Mouse (Mus musculus): ENCODE data around the gene Scfd2. TPM values are rescaled to one million over a fixed set of nuclear protein-coding genes. Genes with fewer than 3 reads are reported as not detected.

Scfd2 gene
- polyA plus RNA-seq, 1 experiment from 2014 or later: 14.4 TPM

GRCm38 (mm10) chr5:74250947-74251346 is 280.6 kb downstream of the Scfd2 start:
- Histone ChIP-seq H3K27me3 (ENCODE audit: control insufficient read depth, insufficient read depth, low read length) (no peaks in the 10 kb centered on the region), H3K4me3 (ENCODE audit: control insufficient read depth in 1 of 2, insufficient read depth in 1 of 2, low read depth in 1 of 2, low read length in 2 of 2) (no peak overlapping the region), H3K27ac (replicated peaks in 1 of 2; ENCODE audit: control insufficient read depth in 1 of 2, insufficient read depth in 1 of 2, low read depth in 2 of 2, low read length in 2 of 2) (no peak overlapping the region), H3K4me1 (ENCODE audit: control insufficient read depth in 2 of 2, insufficient read depth in 2 of 2, low read length in 2 of 2) (peaks cover 13 to 32% of the 10 kb centered on the region in 2 experiments), H3K36me3 (ENCODE audit: control insufficient read depth, insufficient read depth, low read length) (no peaks in the 10 kb centered on the region), H3K9ac (ENCODE audit: low read length) (no peak overlapping the region), H3K9me3 (ENCODE audit: control insufficient read depth, low read length) (no peaks in the 10 kb centered on the region), H3K4me2 (ENCODE audit: low read length) (no peak overlapping the region)
- no peak for ATAC-seq (ENCODE audit: insufficient number of reproducible peaks, insufficient read depth, low FRiP score, low read depth)
- 89% methylated on average over 2 of the region's 2 CpGs for WGBS

GRCm38 (mm10) chr5:74250308-74250707 is 281.3 kb downstream of the Scfd2 start:
- Histone ChIP-seq H3K4me1 (ENCODE audit: control insufficient read depth in 2 of 2, insufficient read depth in 2 of 2, low read length in 2 of 2) (peaks cover 17 to 36% of the 10 kb centered on the region in 2 experiments), H3K27ac (replicated peaks in 1 of 2; ENCODE audit: control insufficient read depth in 1 of 2, insufficient read depth in 1 of 2, low read depth in 2 of 2, low read length in 2 of 2) (no peak overlapping the region), H3K27me3 (ENCODE audit: control insufficient read depth, insufficient read depth, low read length) (no peaks in the 10 kb centered on the region), H3K4me3 (ENCODE audit: control insufficient read depth in 1 of 2, insufficient read depth in 1 of 2, low read depth in 1 of 2, low read length in 2 of 2) (no peak overlapping the region), H3K9me3 (ENCODE audit: control insufficient read depth, low read length) (no peaks in the 10 kb centered on the region), H3K36me3 (ENCODE audit: control insufficient read depth, insufficient read depth, low read length) (no peaks in the 10 kb centered on the region), H3K4me2 (ENCODE audit: low read length) (no peak overlapping the region), H3K9ac (ENCODE audit: low read length) (no peak overlapping the region)
- ATAC-seq (ENCODE audit: insufficient number of reproducible peaks, insufficient read depth, low FRiP score, low read depth): no peak
- WGBS: 67% methylated on average over 7 of the region's 7 CpGs

GRCm38 (mm10) chr5:74249794-74250193 is 281.8 kb downstream of the Scfd2 start:
- Histone ChIP-seq H3K4me2 (ENCODE audit: low read length) (no peak overlapping the region), H3K9me3 (ENCODE audit: control insufficient read depth, low read length) (no peaks in the 10 kb centered on the region), H3K9ac (ENCODE audit: low read length) (no peak overlapping the region), H3K36me3 (ENCODE audit: control insufficient read depth, insufficient read depth, low read length) (no peaks in the 10 kb centered on the region), H3K27ac (replicated peaks in 1 of 2; ENCODE audit: control insufficient read depth in 1 of 2, insufficient read depth in 1 of 2, low read depth in 2 of 2, low read length in 2 of 2) (no peak overlapping the region), H3K27me3 (ENCODE audit: control insufficient read depth, insufficient read depth, low read length) (no peaks in the 10 kb centered on the region), H3K4me3 (ENCODE audit: control insufficient read depth in 1 of 2, insufficient read depth in 1 of 2, low read depth in 1 of 2, low read length in 2 of 2) (no peak overlapping the region), H3K4me1 (ENCODE audit: control insufficient read depth in 2 of 2, insufficient read depth in 2 of 2, low read length in 2 of 2) (peaks cover 18 to 41% of the 10 kb centered on the region in 2 experiments)
- 56% methylated on average over 3 of the region's 3 CpGs for whole genome bisulfite sequencing
- ATAC-seq (ENCODE audit: insufficient number of reproducible peaks, insufficient read depth, low FRiP score, low read depth): no peak

- Histone ChIP-seq H3K27ac (replicated peaks in 1 of 2; ENCODE audit: control insufficient read depth in 1 of 2, insufficient read depth in 1 of 2, low read depth in 2 of 2, low read length in 2 of 2) (no peak overlapping the region), H3K4me3 (ENCODE audit: control insufficient read depth in 1 of 2, insufficient read depth in 1 of 2, low read depth in 1 of 2, low read length in 2 of 2) (no peak overlapping the region), H3K36me3 (ENCODE audit: control insufficient read depth, insufficient read depth, low read length) (no peaks in the 10 kb centered on the region), H3K4me1 (ENCODE audit: control insufficient read depth in 2 of 2, insufficient read depth in 2 of 2, low read length in 2 of 2) (peaks cover 19 to 35% of the 10 kb centered on the region in 2 experiments), H3K4me2 (ENCODE audit: low read length) (no peak overlapping the region), H3K9ac (ENCODE audit: low read length) (no peak overlapping the region), H3K9me3 (ENCODE audit: control insufficient read depth, low read length) (no peaks in the 10 kb centered on the region), H3K27me3 (ENCODE audit: control insufficient read depth, insufficient read depth, low read length) (no peaks in the 10 kb centered on the region)
- ATAC-seq (ENCODE audit: insufficient number of reproducible peaks, insufficient read depth, low FRiP score, low read depth): no peak
- 72% methylated on average over 3 of the region's 3 CpGs for WGBS
Observed at GRCm38 (mm10) chr5:74246971-74247370, 284.6 kb downstream of the Scfd2 start.

GRCm38 (mm10) chr5:74246453-74246852 is 285.1 kb downstream of the Scfd2 start:
- peaks cover 19 to 32% of the 10 kb centered on the region in 2 experiments for H3K4me1 ChIP-seq (ENCODE audit: control insufficient read depth in 2 of 2, insufficient read depth in 2 of 2, low read length in 2 of 2)
- no peak overlapping the region for H3K27ac ChIP-seq (replicated peaks in 1 of 2; ENCODE audit: control insufficient read depth in 1 of 2, insufficient read depth in 1 of 2, low read depth in 2 of 2, low read length in 2 of 2)
- no peaks in the 10 kb centered on the region for H3K27me3 ChIP-seq (ENCODE audit: control insufficient read depth, insufficient read depth, low read length)
- H3K36me3 ChIP-seq (ENCODE audit: control insufficient read depth, insufficient read depth, low read length): no peaks in the 10 kb centered on the region
- WGBS: 73% methylated on average over 4 of the region's 4 CpGs
- H3K9ac ChIP-seq (ENCODE audit: low read length): no peak overlapping the region
- no peak overlapping the region for H3K4me2 ChIP-seq (ENCODE audit: low read length)
- H3K9me3 ChIP-seq (ENCODE audit: control insufficient read depth, low read length): no peaks in the 10 kb centered on the region
- no peak for ATAC-seq (ENCODE audit: insufficient number of reproducible peaks, insufficient read depth, low FRiP score, low read depth)
- no peak overlapping the region for H3K4me3 ChIP-seq (ENCODE audit: control insufficient read depth in 1 of 2, insufficient read depth in 1 of 2, low read depth in 1 of 2, low read length in 2 of 2)

- Histone ChIP-seq H3K27ac (replicated peaks in 1 of 2; ENCODE audit: control insufficient read depth in 1 of 2, insufficient read depth in 1 of 2, low read depth in 2 of 2, low read length in 2 of 2) (0 out of 4 replicates have a peak overlapping the region, but pooled peaks of 1 of the 2 experiments have one; percentile 10), H3K4me3 (ENCODE audit: control insufficient read depth in 1 of 2, insufficient read depth in 1 of 2, low read depth in 1 of 2, low read length in 2 of 2) (no peak overlapping the region), H3K4me1 (ENCODE audit: control insufficient read depth in 2 of 2, insufficient read depth in 2 of 2, low read length in 2 of 2) (peaks cover 19 to 31% of the 10 kb centered on the region in 2 experiments), H3K27me3 (ENCODE audit: control insufficient read depth, insufficient read depth, low read length) (no peaks in the 10 kb centered on the region), H3K9me3 (ENCODE audit: control insufficient read depth, low read length) (no peaks in the 10 kb centered on the region), H3K9ac (ENCODE audit: low read length) (no peak overlapping the region), H3K4me2 (ENCODE audit: low read length) (peak overlapping the region; percentile 11), H3K36me3 (ENCODE audit: control insufficient read depth, insufficient read depth, low read length) (no peaks in the 10 kb centered on the region)
- ATAC-seq (ENCODE audit: insufficient number of reproducible peaks, insufficient read depth, low FRiP score, low read depth): no peak
- 47% methylated on average over 8 of the region's 8 CpGs for WGBS
Observed at GRCm38 (mm10) chr5:74245641-74246145, 285.9 kb downstream of the Scfd2 start.

- Histone ChIP-seq H3K27ac (replicated peaks in 1 of 2; ENCODE audit: control insufficient read depth in 1 of 2, insufficient read depth in 1 of 2, low read depth in 2 of 2, low read length in 2 of 2) (no peak overlapping the region), H3K9ac (ENCODE audit: low read length) (no peak overlapping the region), H3K27me3 (ENCODE audit: control insufficient read depth, insufficient read depth, low read length) (no peaks in the 10 kb centered on the region), H3K9me3 (ENCODE audit: control insufficient read depth, low read length) (no peaks in the 10 kb centered on the region), H3K4me2 (ENCODE audit: low read length) (no peak overlapping the region), H3K4me1 (ENCODE audit: control insufficient read depth in 2 of 2, insufficient read depth in 2 of 2, low read length in 2 of 2) (peaks cover 19 to 35% of the 10 kb centered on the region in 2 experiments), H3K4me3 (ENCODE audit: control insufficient read depth in 1 of 2, insufficient read depth in 1 of 2, low read depth in 1 of 2, low read length in 2 of 2) (no peak overlapping the region), H3K36me3 (ENCODE audit: control insufficient read depth, insufficient read depth, low read length) (no peaks in the 10 kb centered on the region)
- WGBS: 87% methylated on average over 14 of the region's 14 CpGs
- ATAC-seq (ENCODE audit: insufficient number of reproducible peaks, insufficient read depth, low FRiP score, low read depth): no peak
Observed at GRCm38 (mm10) chr5:74244406-74245019, 287.0 kb downstream of the Scfd2 start.

GRCm38 (mm10) chr5:74242654-74243053 is 288.9 kb downstream of the Scfd2 start:
- Histone ChIP-seq H3K4me1 (ENCODE audit: control insufficient read depth in 2 of 2, insufficient read depth in 2 of 2, low read length in 2 of 2) (peaks cover 19 to 35% of the 10 kb centered on the region in 2 experiments), H3K4me3 (ENCODE audit: control insufficient read depth in 1 of 2, insufficient read depth in 1 of 2, low read depth in 1 of 2, low read length in 2 of 2) (no peak overlapping the region), H3K27me3 (ENCODE audit: control insufficient read depth, insufficient read depth, low read length) (no peaks in the 10 kb centered on the region), H3K9ac (ENCODE audit: low read length) (no peak overlapping the region), H3K9me3 (ENCODE audit: control insufficient read depth, low read length) (no peaks in the 10 kb centered on the region), H3K27ac (replicated peaks in 1 of 2; ENCODE audit: control insufficient read depth in 1 of 2, insufficient read depth in 1 of 2, low read depth in 2 of 2, low read length in 2 of 2) (no peak overlapping the region), H3K36me3 (ENCODE audit: control insufficient read depth, insufficient read depth, low read length) (no peaks in the 10 kb centered on the region), H3K4me2 (ENCODE audit: low read length) (no peak overlapping the region)
- 57% methylated on average over 3 of the region's 3 CpGs for WGBS
- no peak for ATAC-seq (ENCODE audit: insufficient number of reproducible peaks, insufficient read depth, low FRiP score, low read depth)

All from heart, embryonic 14.5 days (tissue).